Mouse (Mus musculus) hindbrain, embryonic 11.5 days (tissue): Measurements from ENCODE around the gene Rad23a. TPM values are rescaled to one million over a fixed set of nuclear protein-coding genes. Genes with fewer than 3 reads are reported as not detected.

ENCODE experiments used
- ATAC-seq: fragments of 200-750 bp; cut with Nextera tagmentation; 2 replicates; pipeline ENCODE4 v1.8.0; 2017; ENCODE audit warnings: mild to moderate bottlenecking, moderate TSS enrichment, moderate library complexity; ENCODE audit not compliant: low FRiP score
- DNase-seq: peaks from one replicate; pipeline ENCODE4 v3.0.0-alpha.2; 2015; ENCODE audit warnings: low spot score
- H3K27ac ChIP-seq: fragments of 300-500 bp; sonication (generic); 2 replicates; pipeline ENCODE4 v1.5.1; 2014; ENCODE audit warnings: mild to moderate bottlenecking, low read depth, low read length
- H3K27me3 ChIP-seq: fragments of 300-500 bp; sonication (generic); 2 replicates; pipeline ENCODE4 v1.6.1; 2014; ENCODE audit warnings: mild to moderate bottlenecking, low read length, moderate library complexity, mixed read lengths; ENCODE audit not compliant: control insufficient read depth, insufficient read depth
- H3K36me3 ChIP-seq: fragments of 300-500 bp; sonication (generic); 2 replicates; pipeline ENCODE4 v1.6.1; 2014; ENCODE audit warnings: mild to moderate bottlenecking, low read length, moderate library complexity, mixed read lengths; ENCODE audit not compliant: control insufficient read depth, insufficient read depth
- H3K4me1 ChIP-seq: fragments of 300-500 bp; sonication (generic); replicated peaks from 2 replicates; pipeline ENCODE4 v1.6.1; 2014; ENCODE audit warnings: low read length, mixed read lengths; ENCODE audit not compliant: control insufficient read depth, insufficient read depth
- H3K4me2 ChIP-seq: fragments of 300-500 bp; sonication (generic); replicated peaks from 2 replicates; pipeline ENCODE4 v1.6.1; 2014; ENCODE audit warnings: mild to moderate bottlenecking, low read depth, low read length
- H3K4me3 ChIP-seq: fragments of 300-500 bp; sonication (generic); 2 replicates; pipeline ENCODE4 v1.5.1; 2014; ENCODE audit warnings: low read depth, low read length
- H3K9ac ChIP-seq: fragments of 300-500 bp; sonication (generic); 2 replicates; pipeline ENCODE4 v1.6.1; 2014; ENCODE audit warnings: low read depth, low read length
- H3K9me3 ChIP-seq: fragments of 300-500 bp; sonication (generic); 2 replicates; pipeline ENCODE4 v1.6.1; 2016; ENCODE audit warnings: low read length; ENCODE audit not compliant: control insufficient read depth
- WGBS: fragments of 180-500 bp; shearing (Covaris S2); extraction: QIAGEN DNeasy Blood & Tissue Kit; methylation state at CpG from one replicate; pipeline ENCODE4 v1.1.7; 2014; 5-methylcytosine and 5-hydroxymethylcytosine counted together
- polyA plus RNA-seq: library from polyadenylated mRNA; unstranded; fragments of >200 nt; fragmentation: Nextera tagmentation; extraction: Ambion mirVana; gene quantifications from 2 replicates; pipeline ENCODE4 v1.2.1, GENCODE M21; 2014

The Rad23a gene
- polyA plus RNA-seq, 1 experiment from 2014 or later: 88.6 TPM

- DNase-seq (no peak), ATAC-seq (no peak)
- peak overlapping the region; percentile 77 for H3K4me2 ChIP-seq
- no peaks in the 10 kb centered on the region for H3K9me3 ChIP-seq
- peaks cover 8% of the 10 kb centered on the region for H3K4me1 ChIP-seq
- no peaks in the 10 kb centered on the region for H3K36me3 ChIP-seq
- 32% methylated on average over 10 of the region's 10 CpGs for WGBS
- peak overlapping the region; percentile 47 for H3K4me3 ChIP-seq
- no peak overlapping the region; the same call in 1 of the 2 replicates for H3K9ac ChIP-seq
- H3K27ac ChIP-seq: no peak overlapping the region
- peaks cover 92% of the 10 kb centered on the region for H3K27me3 ChIP-seq
These were observed 41.9 kb downstream of the Rad23a start for GRCm38 (mm10) chr8:84798446-84799135.

- WGBS: 78% methylated on average over 6 of the region's 6 CpGs
- H3K36me3 ChIP-seq: no peaks in the 10 kb centered on the region
- H3K9ac ChIP-seq: no peak overlapping the region
- peaks cover 92% of the 10 kb centered on the region for H3K27me3 ChIP-seq
- H3K4me1 ChIP-seq: peaks cover 8% of the 10 kb centered on the region
- DNase-seq: no peak
- H3K9me3 ChIP-seq: no peaks in the 10 kb centered on the region
- H3K4me3 ChIP-seq: no peak overlapping the region
- ATAC-seq: no peak
- no peak overlapping the region for H3K27ac ChIP-seq
- no peak overlapping the region for H3K4me2 ChIP-seq
These were observed 42.5 kb downstream of the Rad23a start for GRCm38 (mm10) chr8:84797971-84798370.

- peaks cover 8% of the 10 kb centered on the region for H3K4me1 ChIP-seq
- no peak for DNase-seq
- no peak overlapping the region for H3K9ac ChIP-seq
- no peak overlapping the region for H3K4me2 ChIP-seq
- H3K27ac ChIP-seq: no peak overlapping the region
- H3K9me3 ChIP-seq: no peaks in the 10 kb centered on the region
- H3K36me3 ChIP-seq: no peaks in the 10 kb centered on the region
- no peak overlapping the region for H3K4me3 ChIP-seq
- ATAC-seq: no peak
- peaks cover 91% of the 10 kb centered on the region for H3K27me3 ChIP-seq
- WGBS: 75% methylated on average over 15 of the region's 15 CpGs
These were observed 43.1 kb downstream of the Rad23a start for GRCm38 (mm10) chr8:84797256-84797797.

- ATAC-seq: no peak
- no peak for DNase-seq
- H3K4me3 ChIP-seq: no peak overlapping the region
- no peak overlapping the region for H3K27ac ChIP-seq
- peaks cover 93% of the 10 kb centered on the region for H3K27me3 ChIP-seq
- H3K9me3 ChIP-seq: no peaks in the 10 kb centered on the region
- H3K9ac ChIP-seq: no peak overlapping the region
- no peaks in the 10 kb centered on the region for H3K36me3 ChIP-seq
- peaks cover under 1% of the 10 kb centered on the region for H3K4me1 ChIP-seq
- WGBS: 53% methylated on average over 7 of the region's 7 CpGs
- H3K4me2 ChIP-seq: no peak overlapping the region
These were observed 46.0 kb downstream of the Rad23a start for GRCm38 (mm10) chr8:84794486-84794885.

GRCm38 (mm10) chr8:84793791-84794485 lies 46.5 kb downstream of the Rad23a start:
- Histone ChIP-seq H3K9ac (no peak overlapping the region), H3K27ac (no peak overlapping the region), H3K9me3 (no peaks in the 10 kb centered on the region), H3K27me3 (peaks cover 93% of the 10 kb centered on the region), H3K36me3 (no peaks in the 10 kb centered on the region), H3K4me2 (no peak overlapping the region), H3K4me1 (no peaks in the 10 kb centered on the region), H3K4me3 (no peak overlapping the region)
- DNase-seq (no peak), ATAC-seq (no peak)
- WGBS: 63% methylated on average over 13 of the region's 13 CpGs

GRCm38 (mm10) chr8:84793134-84793533 lies 47.3 kb downstream of the Rad23a start:
- Histone ChIP-seq H3K4me3 (no peak overlapping the region), H3K4me2 (no peak overlapping the region), H3K9me3 (no peaks in the 10 kb centered on the region), H3K27me3 (peaks cover 93% of the 10 kb centered on the region), H3K27ac (no peak overlapping the region), H3K36me3 (no peaks in the 10 kb centered on the region), H3K4me1 (no peaks in the 10 kb centered on the region), H3K9ac (no peak overlapping the region)
- no peak for ATAC-seq
- 82% methylated on average over 9 of the region's 9 CpGs for WGBS
- no peak for DNase-seq

GRCm38 (mm10) chr8:84792429-84792947 lies 48.0 kb downstream of the Rad23a start:
- Histone ChIP-seq H3K27ac (no peak overlapping the region), H3K4me2 (no peak overlapping the region), H3K36me3 (no peaks in the 10 kb centered on the region), H3K4me3 (no peak overlapping the region), H3K27me3 (peaks cover 93% of the 10 kb centered on the region), H3K9me3 (no peaks in the 10 kb centered on the region), H3K4me1 (no peaks in the 10 kb centered on the region), H3K9ac (no peak overlapping the region)
- DNase-seq: no peak
- ATAC-seq: no peak
- WGBS: 74% methylated on average over 12 of the region's 12 CpGs

GRCm38 (mm10) chr8:84790537-84790936 lies 49.9 kb downstream of the Rad23a start:
- Histone ChIP-seq H3K27me3 (peaks cover 93% of the 10 kb centered on the region), H3K27ac (no peak overlapping the region), H3K36me3 (no peaks in the 10 kb centered on the region), H3K4me2 (no peak overlapping the region), H3K4me3 (no peak overlapping the region), H3K9ac (no peak overlapping the region), H3K9me3 (no peaks in the 10 kb centered on the region), H3K4me1 (no peaks in the 10 kb centered on the region)
- WGBS: 59% methylated on average over 2 of the region's 2 CpGs
- DNase-seq (no peak), ATAC-seq (no peak)
